Mouse (Mus musculus): ENCODE measurements around the gene Sipa1l2.

Sipa1l2 gene

DNA sequence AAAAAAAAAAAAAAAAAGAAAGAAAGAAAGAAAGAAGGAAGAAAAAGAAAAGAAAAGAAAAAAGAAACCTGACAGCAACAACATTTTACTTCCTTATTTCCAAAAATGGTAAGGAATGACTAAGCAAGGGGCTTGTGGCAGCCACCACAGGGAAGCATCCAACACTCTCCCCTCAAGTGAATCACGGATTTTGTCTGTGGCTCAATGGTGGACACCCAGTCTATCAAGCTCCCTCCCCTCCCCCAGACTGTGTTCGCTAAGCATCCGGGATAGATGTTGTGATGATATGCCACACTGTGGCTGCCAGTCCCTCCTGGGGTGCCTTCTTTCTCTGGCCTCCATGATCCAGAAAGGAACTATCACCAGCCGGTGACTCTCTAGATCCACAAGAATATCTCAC lies 6.5 kb upstream of the Sipa1l2 start:
- no peak for DNase-seq

DNA sequence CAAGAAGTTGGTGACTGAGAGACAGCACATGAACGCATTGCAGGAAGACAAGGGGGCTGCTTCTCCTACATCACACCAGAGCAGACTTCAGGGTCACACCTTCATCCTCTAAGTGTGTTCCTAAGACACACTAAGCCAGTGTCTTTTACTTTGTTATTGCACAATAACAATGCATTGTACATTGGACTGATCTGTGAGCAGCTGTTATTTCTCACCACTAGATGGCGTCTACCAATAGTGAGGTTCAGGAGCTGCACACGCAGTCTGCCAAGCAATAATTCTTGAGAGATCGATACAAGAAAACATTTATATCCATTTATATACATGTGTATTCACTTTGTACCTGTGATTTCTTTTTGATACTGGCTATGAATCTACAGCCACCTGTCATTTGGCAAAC lies 4.7 kb upstream of the Sipa1l2 start:
- peak in 1 of 2 experiments; percentile 31 for DNase-seq

DNA sequence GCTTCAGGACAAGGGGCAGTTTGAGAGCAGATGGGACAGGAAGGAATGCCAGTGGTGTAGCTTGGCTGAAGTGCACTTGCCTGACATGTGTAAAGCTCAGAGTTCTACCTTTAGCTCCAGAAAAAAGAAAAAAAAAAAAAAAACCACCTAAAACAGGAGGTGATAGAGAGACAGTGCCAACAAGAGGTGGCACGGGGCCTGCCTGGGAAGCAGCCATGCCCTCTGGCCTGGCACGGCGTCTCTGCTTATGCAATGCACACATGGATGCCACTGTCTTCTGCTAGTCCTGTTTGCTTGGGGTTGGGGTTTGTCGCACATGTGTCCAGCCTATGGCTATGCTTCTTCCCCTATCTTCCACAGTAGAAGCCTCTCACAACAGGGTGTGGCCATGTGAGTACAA lies 2.6 kb upstream of the Sipa1l2 start:
- no peak for DNase-seq

DNA sequence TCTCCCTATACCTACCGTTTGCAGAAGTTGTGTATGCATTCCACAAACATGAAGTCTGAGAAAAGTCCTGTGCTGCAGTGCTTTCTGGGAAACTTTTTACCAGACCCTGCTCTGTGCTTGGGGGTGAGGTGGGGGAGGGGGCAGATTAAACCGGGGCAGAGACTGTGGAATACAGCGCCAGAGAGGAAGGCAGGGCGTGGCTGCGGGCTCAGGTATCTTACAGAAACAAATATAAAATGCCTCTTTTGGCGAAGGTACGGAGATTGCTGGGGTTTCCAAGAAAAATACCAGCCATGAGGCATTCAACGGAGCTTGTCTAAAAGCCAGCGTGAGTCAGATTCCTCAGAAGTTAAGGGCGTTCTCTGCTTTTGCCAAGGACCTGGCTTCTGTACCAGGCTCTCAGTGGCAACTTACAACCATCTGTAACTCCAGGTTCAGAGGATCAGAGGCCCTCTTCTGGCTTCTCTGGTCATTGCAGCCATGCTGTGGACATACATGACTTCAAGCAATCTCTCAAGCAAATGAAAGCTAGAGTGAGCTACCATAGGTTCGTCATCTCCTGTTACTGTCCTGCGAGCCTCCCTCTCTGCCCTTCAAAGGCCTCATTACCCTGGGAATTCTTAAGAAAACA lies 1.3 kb upstream of the Sipa1l2 start:
- peak in 1 of 2 experiments; percentile 37 for DNase-seq

DNA sequence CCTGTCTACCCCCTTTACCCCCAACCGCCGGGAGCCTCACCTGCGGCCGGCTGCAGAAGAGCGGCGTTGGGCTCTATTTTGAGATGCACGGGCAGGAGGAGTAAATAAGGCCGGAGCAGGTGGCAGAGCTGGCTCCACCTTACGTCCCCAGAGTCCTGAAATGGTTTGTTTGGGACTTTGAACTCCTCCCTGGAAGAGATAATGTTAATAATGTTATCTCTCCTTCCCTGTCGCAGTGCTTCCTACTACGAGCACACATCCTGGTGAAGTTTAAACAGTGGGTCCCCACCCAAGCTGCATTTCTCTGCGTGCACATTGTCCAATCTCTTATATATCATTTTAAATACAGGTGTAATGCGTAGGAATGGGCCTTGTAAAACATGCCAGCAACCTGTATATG lies 781 bp upstream of the Sipa1l2 start:
- no peak for DNase-seq

DNA sequence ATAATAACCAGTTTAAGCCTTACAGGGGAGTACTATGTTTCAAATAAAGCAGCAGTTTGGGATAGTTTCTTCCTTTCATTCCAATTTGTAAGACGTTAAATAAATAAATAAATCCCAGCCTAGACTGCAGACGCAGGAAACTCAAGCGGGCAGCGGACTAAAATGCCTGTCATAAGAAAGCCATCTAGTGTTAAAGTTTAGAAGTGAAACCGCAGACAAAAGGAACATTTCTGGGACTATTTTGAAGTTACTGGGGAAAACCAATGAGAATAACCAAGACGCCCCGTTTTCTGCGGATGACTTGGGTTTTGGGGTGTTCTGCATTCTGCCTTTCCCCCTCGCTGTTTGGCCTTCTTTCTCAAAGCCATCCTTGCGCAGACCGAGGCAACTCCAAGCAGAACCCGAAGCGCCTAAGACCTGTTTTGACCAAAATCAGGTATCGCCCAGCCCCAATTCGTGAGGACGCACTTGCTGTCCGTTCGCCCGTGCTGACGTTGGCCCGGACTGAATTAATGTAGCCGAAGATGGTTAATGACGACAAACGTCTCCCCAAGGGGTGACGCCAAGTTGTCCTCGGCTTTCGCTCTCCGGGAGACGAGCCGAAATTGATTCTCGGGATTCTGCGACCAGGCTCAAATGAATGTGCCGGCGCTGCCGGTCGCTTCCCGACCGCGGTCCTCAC lies 616 bp downstream of the Sipa1l2 start:
- DNase-seq, result peak; percentile 52 to 73

DNA sequence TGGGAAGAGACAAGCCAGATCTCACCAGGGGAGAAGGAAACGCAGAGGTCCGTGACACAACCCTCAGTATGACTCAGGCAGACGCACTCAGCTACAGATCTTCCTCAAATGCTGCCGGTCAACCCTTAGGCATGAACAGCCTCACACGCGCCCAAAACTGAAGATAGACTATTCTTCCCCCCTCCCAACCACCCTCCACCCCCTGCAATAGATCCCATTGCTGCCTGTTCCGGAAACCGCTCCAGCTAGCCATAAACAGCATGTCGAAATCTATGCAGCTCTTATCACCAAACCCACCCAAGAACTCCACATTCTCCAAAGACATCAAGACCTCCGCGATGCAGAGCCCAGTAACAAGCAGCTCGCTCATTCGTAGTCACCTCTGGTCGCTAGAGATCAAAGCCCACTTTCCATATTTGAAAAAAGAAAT lies 1.2 kb downstream of the Sipa1l2 start:
- DNase-seq, result peak in 1 of 2 experiments; percentile 29

DNA sequence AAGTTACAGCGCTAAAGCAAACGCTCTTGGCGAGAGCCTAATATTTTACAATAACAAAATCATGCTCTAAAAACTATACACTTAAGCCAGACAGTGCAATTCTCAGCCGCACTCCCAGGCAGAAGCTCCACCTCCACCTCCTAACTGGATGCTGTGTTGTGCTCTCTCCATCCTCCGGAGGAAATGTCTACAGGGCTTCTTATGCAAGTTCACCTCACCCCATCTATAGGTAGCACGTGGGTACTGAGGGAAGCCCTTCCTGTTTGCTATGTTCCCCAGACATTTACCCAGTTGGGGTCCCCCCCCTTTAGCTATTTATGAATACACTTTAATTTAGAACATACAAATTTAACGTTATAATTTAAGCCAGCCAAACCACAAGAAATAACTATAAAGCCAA lies 2.0 kb downstream of the Sipa1l2 start:
- DNase-seq, result no peak

DNA sequence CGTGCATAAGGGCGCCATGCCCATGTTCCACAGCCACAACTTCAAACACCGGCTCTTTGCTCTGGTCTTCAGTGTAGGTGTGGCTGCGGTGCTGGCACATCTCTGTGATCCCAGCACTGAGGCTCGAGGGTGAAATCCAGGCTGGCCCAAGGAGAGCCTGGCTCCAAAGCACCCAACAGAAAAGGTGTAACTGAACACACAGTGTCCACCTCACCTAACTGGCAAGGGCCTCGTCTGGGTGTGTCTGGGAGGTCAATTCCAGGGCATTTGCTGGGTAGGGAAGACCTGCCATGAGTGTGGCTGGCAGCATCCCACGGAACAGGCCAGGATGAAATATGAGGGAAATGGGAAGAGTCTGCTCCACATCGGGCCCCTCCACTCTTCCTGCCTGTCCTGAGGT lies 6.7 kb downstream of the Sipa1l2 start:
- no peak for DNase-seq

DNA sequence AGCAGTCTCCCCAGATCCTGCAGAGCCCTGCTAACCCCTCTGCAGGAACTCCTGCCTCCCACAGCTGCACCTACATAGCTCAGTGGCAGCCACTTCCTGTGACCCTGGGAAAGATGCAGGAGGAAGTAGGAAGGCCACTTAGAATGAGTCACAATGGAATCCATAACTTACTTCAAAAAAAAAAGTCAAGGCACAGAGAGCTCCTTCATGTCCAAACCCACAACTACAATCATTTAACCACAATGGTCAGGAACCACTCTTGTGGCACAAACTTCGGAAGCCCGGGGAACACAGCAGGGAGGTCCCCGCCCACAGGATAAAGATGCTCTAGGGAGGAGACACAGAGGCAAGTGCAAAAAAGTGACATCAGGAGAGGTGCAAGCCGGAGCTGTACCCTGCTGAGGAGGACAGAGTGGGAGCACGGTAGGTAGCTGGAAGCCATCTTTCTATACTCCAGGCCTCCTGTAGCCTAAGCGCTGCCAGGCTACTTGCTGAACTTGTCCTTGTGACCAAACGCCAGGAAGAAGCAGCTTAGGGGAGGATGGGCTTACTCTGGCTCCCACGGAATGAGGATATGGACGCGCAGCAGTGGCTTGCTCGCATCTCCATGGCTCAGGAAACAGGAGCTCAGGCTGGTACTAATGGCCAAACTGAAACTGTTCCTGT lies 8.7 kb downstream of the Sipa1l2 start:
- DNase-seq, result no peak

DNA sequence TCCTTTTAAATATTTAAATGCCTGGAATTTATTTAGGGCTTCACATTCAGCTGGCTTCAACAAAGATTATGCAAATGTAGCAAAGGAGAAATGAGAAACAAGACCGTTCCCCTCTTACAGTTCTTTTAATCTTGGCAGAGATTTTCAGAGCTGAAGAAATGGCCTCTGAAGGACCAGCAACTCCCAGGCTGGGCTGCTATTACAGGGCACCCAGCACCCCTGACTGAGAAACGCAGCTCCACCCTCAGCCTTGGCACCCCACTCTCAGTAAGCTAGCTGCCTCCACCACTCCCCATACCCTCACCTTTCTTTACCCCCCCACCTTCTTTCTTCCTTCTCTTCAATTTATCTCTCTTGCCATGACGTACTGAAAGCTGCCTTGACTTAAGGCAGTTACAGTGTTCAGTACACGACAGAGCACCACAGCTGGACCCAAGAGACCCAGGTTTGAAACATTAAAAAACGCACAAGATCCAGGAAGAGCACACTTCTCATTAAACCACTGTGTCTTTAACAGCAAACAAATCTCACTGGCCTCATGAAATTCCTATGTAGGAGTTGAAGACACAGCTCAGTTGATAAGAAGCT lies 10.4 kb downstream of the Sipa1l2 start:
- DNase-seq, result no peak

DNA sequence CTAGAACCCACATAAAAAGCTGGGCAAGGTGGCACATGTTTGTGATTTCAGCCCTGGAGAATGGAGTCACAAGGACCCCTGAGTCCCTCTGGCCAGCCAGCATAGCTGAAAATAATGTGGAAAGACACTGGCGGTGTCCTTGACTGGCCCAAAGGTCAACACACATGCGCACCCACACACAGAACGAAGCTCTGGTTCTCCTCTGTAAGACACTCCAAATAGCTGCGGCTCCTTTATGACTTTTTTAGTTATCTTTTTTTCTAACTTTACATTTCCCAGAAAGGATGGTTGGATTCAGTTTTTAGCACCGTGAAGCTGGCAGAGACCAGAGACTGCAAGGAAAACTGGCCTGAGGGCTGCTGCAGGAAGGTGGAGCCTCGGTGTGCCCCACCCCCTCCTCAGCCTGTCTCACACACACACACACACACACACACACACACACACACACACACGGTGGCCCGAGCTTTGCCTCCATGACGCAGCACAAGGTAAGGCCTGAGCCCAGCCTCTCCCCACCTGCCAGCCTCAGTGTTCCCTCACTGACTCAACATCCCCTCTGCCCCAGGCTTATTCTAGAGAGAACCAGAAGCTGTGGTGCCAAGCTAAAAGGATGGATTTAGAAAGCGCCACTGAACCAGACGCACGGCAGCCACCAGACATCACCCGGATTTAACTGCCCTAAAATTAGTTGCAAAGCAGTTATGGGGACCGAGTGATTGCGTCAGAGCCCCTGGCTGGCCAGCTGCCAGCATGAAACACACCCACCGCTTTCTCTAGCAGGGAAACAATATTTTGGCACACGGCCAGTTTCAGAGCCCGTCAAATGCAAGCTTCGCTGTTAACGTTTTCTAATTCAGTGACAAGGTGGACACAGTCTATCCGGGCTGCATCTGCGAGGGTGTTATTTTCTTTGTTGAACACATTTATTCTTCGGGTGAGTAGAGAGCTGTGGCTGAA lies 11.2 kb downstream of the Sipa1l2 start:
- DNase-seq, result peak; percentile 75 to 77

DNA sequence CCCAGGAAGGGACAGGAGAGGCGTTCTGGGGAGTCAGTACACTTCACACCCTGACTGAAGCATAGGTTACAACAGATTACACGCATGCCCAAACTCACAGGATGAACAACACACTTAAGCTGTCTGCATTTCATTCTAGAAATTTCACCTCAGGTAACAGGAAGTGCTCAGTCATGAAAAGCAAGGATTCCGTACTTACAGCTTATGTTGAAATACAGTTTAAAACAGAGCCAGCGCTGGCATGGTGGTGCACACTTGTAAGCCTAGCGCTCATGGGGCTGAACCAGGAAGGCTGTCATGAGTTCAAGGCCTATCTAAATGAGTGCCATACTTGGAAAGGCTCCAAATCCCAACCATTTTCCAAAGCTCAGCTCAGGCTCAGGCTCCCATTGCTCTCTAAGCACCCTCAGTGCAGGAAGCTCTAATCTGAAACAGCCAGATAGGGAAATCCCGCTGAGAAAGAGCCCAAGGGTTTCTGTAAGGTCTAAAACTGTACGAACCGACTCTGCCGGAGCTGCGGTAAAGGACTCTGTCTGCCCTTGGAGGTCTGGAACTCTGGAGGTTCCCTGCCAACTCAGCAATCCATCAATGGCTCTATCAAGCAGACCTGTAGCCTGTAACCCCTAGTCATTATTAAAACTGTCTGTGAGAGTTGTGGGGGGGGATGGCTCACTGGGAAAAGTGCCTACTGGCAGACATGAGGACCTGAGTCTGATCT lies 12.1 kb downstream of the Sipa1l2 start:
- no peak for DNase-seq

DNA sequence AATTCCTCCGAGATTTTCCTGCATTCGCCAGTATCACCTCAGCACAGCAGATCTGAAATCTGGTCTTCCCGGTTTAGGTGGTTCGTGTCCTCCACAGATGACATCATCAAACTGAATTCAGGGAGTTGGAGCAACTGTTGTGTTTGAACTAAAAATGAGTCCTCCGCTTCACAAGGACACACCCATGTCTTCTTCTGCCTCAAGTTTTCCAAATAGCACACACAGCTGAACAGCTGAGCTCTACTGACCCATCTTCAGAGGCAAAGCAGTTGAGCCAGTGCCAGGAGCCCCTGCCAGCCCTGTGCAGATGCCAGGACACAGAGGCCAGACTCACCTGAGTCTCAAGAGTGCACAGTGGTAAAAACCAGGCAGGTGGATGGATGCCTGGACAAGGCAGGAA lies 12.9 kb downstream of the Sipa1l2 start:
- DNase-seq, result peak; percentile 45 to 51

DNA sequence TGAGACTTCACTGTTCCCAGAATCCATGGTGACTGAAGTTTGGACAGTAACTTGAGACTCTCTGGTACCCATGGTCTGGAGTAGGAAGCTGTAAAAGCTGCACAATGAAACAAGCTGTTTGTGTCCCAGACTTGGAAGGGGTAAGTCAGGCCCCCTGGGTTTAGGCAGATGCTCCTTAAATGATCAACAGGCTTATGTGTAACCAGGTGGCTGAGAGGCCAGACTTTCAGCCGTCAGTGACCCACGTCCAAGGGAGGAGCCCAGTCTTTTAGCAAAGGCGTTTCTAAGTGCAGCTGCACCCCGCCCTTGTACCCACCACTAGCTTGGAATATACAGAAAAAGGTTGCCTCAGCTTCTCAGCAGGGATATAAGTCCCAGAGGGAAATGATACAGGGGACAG lies 19.0 kb downstream of the Sipa1l2 start:
- no peak for DNase-seq

DNA sequence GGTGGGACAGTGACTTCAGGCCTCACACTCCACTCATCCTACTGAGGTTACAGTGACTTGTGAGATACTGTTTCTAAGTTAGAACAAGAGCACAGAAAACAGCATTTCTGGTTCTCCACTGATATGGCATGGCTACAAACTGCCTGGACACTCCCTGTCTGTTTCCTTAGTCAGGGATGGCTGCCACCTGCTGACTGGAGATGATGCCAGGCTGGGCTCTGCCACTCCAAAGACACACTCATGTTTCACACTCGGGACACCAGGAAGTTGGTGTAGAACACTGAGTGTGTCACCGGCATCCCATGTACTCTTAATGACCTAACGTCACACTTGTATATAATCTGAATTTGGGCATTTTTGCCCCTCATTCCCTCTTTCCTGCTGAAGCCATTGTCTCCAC lies 22.3 kb downstream of the Sipa1l2 start:
- DNase-seq, result no peak

DNA sequence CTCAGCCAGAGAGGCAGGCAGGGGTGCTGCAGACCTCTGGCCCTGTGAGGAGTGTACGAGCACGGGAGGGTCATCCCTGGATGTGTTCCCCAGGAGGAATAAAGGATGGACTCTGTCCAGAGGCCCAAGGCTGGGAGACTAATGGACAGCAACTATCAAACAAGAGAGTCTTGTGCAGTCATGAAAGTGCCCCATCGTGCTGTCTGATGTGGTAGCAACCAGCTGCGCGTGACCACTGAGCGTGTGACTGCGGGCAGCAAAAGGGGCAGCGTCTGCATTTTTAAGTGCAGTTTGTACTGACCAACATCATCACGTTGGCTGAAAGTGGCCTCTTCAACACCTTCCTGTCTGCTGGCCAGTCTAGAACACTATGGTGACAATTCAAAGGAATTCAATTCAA lies 23.7 kb downstream of the Sipa1l2 start:
- DNase-seq, result peak; percentile 52 to 59

DNA sequence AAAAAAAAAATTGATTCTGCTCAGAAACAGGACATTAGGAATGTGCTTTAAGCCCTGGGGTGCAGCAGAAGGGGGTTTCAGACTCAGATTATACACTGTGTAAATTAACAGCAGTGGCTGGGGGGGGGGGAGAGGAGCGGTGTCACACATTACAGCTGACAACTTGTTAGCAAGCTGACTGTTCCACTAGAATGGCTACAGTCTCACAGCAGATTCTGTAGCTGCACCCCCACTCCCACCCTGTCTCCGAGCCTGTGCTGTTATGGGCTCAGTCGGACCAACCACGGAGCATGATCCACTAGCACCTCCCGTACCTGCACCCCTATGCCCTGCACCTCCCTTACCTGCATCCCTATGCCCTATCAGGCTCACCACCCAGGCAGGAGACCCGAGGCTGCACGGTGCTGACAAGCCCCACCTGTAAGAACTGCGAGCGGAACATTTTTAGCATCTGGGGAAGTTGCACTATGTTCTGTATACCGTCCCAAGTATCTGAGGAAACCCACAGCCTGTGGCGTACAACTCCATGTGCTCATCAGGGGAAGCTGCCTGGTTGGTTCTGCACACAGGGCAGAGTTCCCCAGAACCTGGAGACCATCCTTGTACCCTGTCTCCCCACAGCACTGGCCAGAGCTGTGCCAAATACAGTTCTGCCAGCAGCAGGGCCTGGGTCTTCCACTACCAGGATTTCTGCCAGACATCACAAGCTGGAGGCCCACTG lies 26.6 kb downstream of the Sipa1l2 start:
- no peak for DNase-seq

DNA sequence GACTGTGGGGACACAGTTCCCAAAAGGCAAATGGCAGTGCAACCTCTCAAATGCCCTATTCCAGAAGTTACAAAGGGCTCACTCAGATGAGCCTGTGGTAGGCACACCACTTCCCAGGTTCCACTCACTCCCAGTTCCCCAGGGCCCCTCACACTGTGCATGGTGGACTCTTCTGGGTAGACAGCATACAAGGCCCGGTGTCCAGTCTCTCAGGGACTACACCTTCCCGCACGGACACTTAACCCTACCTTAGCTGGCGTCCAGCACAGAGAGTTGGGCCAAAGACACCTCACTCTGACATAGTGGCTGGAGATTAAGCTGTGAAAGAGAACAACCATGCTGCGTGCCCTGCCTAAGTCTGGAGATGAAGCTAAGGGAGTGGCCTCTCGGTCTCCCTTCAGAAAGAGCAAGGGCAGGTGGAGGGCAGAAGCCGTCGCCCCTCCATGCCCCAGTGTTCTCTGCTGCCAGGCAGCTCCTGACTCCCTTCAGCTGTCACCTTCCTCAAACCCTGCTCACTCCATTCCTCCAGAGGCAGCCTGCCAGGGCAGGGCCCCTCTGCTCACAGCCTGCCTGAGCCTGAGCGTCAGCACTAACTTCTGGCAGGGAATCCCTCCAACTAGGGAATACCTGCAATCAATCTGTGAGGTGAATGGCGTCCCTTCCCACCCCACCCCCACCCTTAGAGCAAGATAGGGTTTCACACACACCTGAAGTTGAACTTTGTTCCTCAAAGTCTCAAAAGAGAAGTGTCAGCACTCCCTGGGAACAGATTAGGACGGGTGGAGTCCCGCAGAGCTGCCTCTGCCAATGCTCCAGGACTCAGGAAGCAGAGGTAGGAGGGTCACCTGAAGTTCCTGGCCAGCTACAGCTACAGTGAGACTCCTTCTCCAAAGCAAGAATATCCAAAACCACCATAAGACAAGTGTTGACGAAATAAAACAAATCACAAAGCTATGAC lies 30.3 kb downstream of the Sipa1l2 start:
- DNase-seq, result no peak

DNA sequence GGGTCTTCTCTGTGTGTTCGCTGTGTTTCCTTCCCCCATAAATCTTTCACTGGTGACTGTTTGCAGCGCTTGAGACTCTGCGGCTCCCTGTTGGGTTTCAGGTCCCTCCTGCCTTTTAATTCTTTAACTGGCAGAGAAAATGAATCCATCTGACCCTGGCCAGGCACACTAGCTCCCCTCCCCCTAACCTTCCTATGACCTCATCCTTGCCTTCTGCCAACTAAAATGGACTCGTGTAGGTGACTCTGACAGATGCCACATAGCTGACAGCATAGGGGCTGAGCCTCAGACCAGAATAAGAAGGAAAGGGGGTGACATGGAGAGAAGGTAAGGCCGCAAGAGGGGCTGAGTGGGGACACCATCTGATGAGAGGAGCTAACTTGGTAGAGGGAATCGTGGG lies 31.3 kb downstream of the Sipa1l2 start:
- no peak for DNase-seq

All from kidney, adult 8-10 months (tissue).